Mouse (Mus musculus) megakaryocyte, adult 5-6 weeks (primary cell): ENCODE measurements at regions not wholly inside any gene's neighbourhood (a gene's known extent, or its start where the extent isn't known, plus 50 kb on each side); places are given as distances from the start of the nearest gene placed in this dataset.

Experiments used
- ATAC-seq: 2 replicates; pipeline ENCODE4 v1.8.0; 2016; ENCODE audit warnings: mild to moderate bottlenecking, inconsistent platforms; ENCODE audit not compliant: poor library complexity, severe bottlenecking

GRCm38 (mm10) chr5:45137198-45137973 lies 312.6 kb downstream of the Qdpr start:
- no peak for ATAC-seq

DNA sequence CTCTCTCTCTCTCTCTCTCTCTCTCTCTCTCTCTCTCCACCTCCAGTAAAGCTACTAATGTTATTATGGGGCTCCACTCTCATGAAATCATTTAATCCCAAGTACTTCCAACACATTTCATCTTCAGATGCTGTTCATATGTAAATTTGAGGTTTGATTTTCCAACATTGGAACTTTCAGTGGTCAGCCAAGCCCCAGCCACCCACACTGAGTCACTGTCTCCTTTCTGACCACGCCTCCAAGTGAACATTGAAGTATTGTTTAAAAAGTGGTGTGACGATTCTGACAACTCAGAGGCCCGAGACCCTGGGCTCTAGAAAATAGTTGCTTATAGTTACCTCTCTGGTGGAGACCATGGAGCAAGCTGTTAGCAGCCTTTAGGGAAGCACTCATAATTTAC lies 313.3 kb downstream of the Qdpr start:
- no peak for ATAC-seq

- ATAC-seq: no peak
Measured at GRCm38 (mm10) chr5:45127971-45128370, 322.1 kb downstream of the Qdpr start.

DNA sequence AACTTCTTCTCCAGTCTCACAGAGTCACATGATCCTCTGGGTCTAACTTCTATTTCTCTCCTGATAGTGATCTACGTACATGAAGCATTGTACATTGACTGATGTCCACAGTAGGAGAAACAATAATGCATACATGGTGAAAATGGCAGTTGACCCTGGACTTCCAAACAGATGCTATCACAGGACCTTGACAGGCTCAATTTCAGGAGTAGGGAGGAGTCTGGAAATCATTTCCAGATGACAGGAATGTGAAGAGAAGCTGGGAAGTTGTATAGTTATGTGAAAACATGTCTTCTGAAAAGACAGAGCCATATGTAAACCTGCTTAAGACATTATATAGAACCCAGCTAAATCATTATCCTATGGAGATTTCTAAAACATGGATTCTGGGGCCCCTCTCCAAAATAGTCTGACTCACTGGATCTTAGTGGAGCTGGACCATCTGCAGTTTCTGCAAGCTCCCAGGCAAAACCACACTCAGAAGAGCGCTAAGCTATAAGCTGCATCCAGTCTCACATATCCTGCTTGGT lies 322.3 kb upstream of the Ldb2 start:
- ATAC-seq: no peak

- ATAC-seq: no peak
Measured at GRCm38 (mm10) chr5:45119757-45120156, 320.3 kb upstream of the Ldb2 start.

DNA sequence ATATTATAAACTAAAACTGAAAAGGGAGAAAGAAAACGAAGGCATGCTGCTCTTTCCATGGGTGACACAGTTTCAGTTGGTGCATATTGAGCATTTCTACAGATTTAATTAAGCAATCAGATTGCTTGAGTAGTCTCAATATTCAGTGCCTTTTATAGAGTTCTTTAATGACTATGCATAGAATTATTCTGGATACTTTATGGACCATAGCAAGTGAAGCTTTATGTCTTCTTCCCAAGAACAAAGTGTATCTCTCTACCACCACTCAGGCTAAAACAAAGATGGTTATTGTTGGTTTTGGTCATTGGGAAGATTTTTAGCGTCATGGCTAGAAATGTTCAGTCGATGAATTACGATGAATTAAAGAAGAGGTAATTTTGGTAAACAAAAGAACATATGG lies 311.8 kb upstream of the Ldb2 start:
- no peak for ATAC-seq

- ATAC-seq: no peak
Measured at GRCm38 (mm10) chr5:45110797-45111196, 311.3 kb upstream of the Ldb2 start.

DNA sequence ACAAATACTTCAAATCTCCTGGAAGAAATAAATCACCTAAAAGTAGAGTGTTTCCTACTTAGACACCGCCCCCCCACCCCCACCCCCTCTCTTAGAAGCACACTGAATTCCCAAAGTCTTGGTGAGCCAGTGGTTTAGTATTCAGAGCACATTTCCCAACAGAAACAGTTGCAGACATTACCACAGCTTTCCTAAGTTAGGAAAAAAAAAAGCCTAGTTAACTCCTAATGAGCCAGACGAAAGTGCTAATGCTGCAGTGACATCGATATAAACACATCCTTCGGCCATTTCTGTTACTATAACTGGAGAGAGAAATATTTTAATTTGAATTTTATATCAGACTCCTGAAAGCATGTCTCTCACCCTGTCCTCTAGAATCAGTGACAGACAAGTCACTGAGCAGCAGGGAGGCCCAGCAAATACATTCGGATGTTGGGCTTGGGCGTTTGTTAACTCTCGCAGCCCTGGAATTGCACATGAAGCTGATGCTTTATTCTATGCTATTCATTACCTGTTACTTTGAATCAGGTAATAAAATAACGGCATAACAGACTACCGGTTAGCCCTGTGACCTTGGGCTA lies 305.8 kb upstream of the Ldb2 start:
- no peak for ATAC-seq

GRCm38 (mm10) chr5:45103763-45104428 lies 304.4 kb upstream of the Ldb2 start:
- ATAC-seq: no peak

GRCm38 (mm10) chr5:45102661-45103060 lies 303.2 kb upstream of the Ldb2 start:
- no peak for ATAC-seq

DNA sequence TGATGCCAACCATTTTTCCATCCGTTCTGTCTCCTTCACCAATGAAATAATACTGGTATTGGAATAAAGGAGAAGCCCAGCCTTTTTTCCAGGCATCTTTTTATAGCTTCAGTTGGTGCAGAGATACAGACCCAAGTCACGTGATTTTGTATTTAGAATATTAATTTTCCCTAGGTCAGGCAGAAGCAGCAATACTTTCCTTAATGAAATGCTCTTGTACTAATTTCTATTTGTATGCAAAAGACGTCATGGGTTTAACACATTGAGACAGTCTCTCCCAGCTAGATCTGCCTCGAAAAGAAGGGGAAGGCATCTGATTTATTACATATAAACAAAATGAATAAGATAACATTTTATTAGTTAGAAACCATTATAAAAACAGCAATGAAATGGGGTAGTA lies 302.3 kb upstream of the Ldb2 start:
- no peak for ATAC-seq

DNA sequence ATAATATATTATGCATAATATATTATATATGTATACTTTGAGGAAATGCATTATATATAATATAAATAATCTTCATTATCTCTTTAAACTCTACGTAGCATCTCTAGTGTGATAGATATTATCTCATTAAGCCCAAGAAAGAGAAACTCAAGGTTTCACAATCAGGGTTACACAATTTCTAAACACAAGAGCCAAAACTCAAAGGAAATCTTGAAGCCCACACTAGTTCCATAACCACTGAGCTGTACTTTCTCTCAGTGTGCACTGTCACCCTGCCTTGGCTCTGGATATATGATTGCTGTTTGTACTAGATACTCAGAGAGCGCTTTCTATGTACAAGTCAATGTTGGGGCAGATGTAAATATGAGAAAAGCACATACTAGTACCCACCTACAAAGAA lies 299.6 kb upstream of the Ldb2 start:
- no peak for ATAC-seq

GRCm38 (mm10) chr5:45097941-45098340 lies 298.5 kb upstream of the Ldb2 start:
- ATAC-seq: no peak

DNA sequence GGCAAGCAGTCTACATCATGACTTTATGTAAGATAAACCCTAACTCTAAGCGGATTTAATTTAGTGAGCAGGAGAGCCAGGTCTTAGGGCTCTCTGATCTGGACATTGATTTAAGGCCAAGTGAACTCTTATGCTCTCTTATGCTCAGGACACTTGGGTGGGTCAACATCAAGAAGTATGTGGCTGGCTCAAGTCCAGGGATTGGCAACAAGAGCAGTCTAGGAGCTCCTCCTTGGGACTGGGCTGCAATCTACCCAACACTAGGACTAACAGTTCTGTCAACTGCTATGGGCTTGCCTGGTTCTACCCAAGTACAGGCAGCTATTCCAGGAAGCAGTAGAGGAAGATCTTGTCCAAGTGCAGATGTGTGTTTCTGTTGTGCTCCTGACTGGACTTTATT lies 285.3 kb upstream of the Ldb2 start:
- no peak for ATAC-seq

DNA sequence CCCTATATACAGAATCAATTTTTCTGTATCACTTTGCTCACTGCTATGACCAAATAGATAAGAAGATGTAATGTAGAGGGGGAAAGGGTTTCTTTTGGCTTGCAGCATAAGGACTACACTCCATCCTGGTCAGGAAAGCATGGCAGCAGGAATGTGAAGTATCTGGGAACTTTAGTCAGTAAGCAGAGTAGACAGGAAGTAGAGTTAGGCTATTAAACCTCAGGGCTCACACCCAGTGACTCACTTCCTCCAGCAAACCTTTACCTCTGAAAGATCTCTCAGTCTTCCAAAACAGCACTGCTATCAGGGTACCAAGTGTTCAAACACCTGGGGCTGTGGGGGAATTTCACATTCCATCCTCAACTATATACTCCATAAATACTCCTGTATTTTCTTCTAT lies 283.1 kb upstream of the Ldb2 start:
- ATAC-seq: no peak

GRCm38 (mm10) chr5:45076347-45076890 lies 276.9 kb upstream of the Ldb2 start:
- no peak for ATAC-seq

DNA sequence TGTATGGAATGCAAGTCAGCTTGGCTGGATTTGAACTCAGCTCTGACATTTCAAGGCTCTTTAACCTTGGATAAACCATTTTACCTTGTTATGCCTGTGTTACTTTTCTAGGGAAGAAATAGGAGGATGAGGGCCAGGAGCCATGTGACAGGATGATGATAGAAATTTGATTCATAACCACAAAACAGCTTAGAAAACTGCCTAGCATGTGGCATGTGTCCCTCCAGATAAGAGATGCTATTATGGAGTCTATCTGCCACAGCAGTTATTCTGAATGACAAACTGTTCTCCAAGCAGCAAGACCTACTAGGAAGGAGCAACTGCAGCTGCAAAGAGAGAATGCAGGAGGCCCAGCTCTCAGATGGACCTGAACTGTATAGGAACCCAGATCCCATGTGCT lies 275.7 kb upstream of the Ldb2 start:
- no peak for ATAC-seq

GRCm38 (mm10) chr5:45072529-45072928 lies 273.0 kb upstream of the Ldb2 start:
- ATAC-seq: no peak

- ATAC-seq: no peak
Measured at GRCm38 (mm10) chr5:45065917-45066699, 266.6 kb upstream of the Ldb2 start.

DNA sequence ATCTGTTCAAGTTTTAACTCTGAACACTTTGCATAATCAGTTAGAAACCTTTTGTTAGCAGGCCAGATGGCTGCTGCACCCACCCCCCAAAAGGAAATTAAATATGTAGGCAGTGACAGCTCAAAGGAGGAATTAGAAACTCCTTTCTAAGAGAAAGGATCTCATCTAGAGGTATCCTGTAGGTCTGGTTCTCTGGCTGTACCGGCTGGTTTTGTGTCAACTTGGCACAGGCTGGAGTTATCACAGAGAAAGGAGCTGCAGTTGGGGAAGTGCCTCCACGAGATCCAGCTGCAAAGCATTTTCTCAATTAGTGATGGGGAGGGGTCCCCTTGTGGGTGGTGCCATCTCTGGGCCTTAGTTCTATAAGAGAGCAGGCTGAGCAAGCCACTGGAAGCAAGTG lies 263.1 kb upstream of the Ldb2 start:
- ATAC-seq: no peak
